Mouse (Mus musculus): ENCODE results near the gene Lrmp. TPM values are rescaled to one million over a fixed set of nuclear protein-coding genes. Genes with fewer than 3 reads are reported as not detected.

The Lrmp gene
- polyA plus RNA-seq, 1 experiment from 2014 or later: 15.2 TPM

DNA sequence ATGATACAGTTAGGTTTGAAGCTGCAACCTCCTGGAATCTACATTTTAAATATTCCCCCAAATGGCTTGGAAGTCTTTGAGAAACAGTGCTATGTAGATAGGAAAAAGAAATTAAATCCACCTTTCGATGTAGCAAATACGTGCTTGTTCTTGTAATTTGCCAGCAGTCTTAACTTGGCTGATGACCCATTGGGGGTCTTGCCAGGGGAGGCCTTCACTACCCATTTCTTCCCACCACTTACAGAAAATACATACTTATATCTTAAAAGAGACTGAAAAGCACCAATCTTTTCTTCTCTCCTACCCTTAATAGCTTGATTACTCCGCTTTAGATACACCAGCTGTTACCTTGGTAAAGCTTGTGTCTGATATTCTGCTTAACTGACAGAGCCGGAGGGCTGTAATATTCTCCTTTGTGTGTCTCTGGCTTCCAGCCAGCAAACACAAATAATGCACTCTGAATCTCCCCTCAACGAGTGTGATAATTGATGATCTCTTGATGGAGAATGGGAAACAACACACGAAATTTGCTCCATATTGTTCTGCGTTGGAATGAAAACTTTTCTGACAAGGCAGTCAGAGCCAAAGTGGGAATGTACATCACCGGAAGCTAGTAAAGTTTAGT, 94.7 kb downstream of the Lrmp start:
- no peaks in the 10 kb centered on the region for H3K4me1 ChIP-seq (replicated peaks; ENCODE audit: control insufficient read depth, insufficient read depth)
- H3K36me3 ChIP-seq (ENCODE audit: control insufficient read depth, insufficient read depth, low read length): no peaks in the 10 kb centered on the region
- peak overlapping the region; percentile 43 for H3K4me3 ChIP-seq (ENCODE audit: low read depth, low read length)
- TF ChIP-seq EP300 (optimal IDR thresholded peaks at IDR 0.05) (no peak), CTCF (IDR thresholded peaks at IDR 0.05; ENCODE audit: low read depth) (no peak)
- H3K9me3 ChIP-seq (ENCODE audit: control insufficient read depth, low read length): no peaks in the 10 kb centered on the region
- no peak overlapping the region for H3K27ac ChIP-seq (replicated peaks)
- no peaks in the 10 kb centered on the region for H3K27me3 ChIP-seq (ENCODE audit: control insufficient read depth, insufficient read depth, low read length)
- H3K9ac ChIP-seq (ENCODE audit: low read length): no peak overlapping the region
- H3K4me2 ChIP-seq (replicated peaks; ENCODE audit: low read depth): peak overlapping the region; percentile 61
- DNase-seq (ENCODE audit: low spot score) (no peak), ATAC-seq (ENCODE audit: low FRiP score, low TSS enrichment) (no peak)
- WGBS: 24% methylated on average over 8 of the region's 8 CpGs

GRCm38 (mm10) chr6:145210816-145211338, 95.4 kb downstream of the Lrmp start, which contains the start of the genes Casc1 and Etfrf1:
Gene Casc1, minus strand, starts transcription at chr6:145211005.
Gene Etfrf1, plus strand, starts transcription at chr6:145211134.
- H3K27ac ChIP-seq (replicated peaks): peak within 1 kb of the TSS; percentile 99
- 0 out of 2 replicates have a peak, but pooled peaks cover under 1% of the 10 kb centered on the region for H3K36me3 ChIP-seq (ENCODE audit: control insufficient read depth, insufficient read depth, low read length)
- H3K4me3 ChIP-seq (ENCODE audit: low read depth, low read length): peak within 1 kb of the TSS; percentile 81
- H3K4me1 ChIP-seq (replicated peaks; ENCODE audit: control insufficient read depth, insufficient read depth): no peaks in the 10 kb centered on the region
- H3K9me3 ChIP-seq (ENCODE audit: control insufficient read depth, low read length): no peaks in the 10 kb centered on the region
- ATAC-seq (ENCODE audit: low FRiP score, low TSS enrichment) (peak; percentile 99), DNase-seq (ENCODE audit: low spot score) (peak; percentile 99)
- TF ChIP-seq EP300 (optimal IDR thresholded peaks at IDR 0.05) (no peak), CTCF (IDR thresholded peaks at IDR 0.05; ENCODE audit: low read depth) (0 out of 2 replicates have a peak, but pooled peaks have one; percentile 6)
- peak within 1 kb of the TSS; percentile 96 for H3K9ac ChIP-seq (ENCODE audit: low read length)
- under 1% methylated on average over 36 of the region's 36 CpGs for WGBS
- H3K27me3 ChIP-seq (ENCODE audit: control insufficient read depth, insufficient read depth, low read length): no peaks in the 10 kb centered on the region
- H3K4me2 ChIP-seq (replicated peaks; ENCODE audit: low read depth): peak within 1 kb of the TSS; percentile 63

DNA sequence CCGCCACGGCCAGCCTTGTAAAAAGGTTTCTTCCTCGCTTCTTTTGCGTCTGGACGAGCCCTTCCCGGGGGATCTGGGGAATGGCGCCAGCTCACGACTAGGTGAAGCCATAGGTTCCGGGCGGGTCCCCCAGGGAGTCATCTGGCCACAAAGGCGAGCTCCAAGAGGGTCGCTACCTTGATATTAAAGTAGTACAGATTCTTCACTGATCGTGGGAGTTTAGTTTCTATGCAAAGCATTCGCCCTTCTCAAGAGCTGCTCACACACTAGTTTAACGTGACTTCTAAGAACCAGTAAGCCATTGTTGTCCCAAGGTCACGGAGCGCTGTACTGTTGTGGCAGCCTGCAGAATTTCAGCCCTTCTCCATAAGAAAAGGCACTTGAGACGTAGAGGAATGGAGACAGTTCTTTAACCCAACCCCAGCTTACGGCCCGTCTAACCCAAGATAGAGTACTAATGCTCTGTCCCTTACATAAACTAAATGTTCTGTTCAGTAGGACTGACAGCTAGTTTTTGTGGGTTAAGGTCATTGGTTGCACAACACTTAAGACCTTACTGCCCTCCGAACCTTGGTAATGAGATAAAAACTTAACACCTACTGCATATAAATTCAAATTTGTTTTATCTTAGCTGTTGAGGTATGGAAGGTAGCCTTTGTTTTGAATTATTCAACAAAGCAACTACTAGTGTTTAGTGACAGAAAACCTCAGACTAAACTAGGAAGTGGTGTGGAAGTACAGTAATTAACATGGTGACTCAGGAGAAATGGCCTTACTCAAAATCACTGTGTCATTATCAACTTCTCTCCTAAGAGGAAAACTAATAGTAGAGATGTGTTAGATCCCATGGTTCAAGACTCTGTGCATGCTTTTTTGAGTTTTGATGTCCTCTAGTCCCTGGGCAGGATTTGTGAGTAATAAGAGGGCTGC, 96.2 kb downstream of the Lrmp start:
- H3K27ac ChIP-seq (replicated peaks): peak overlapping the region; percentile 99
- no peaks in the 10 kb centered on the region for H3K27me3 ChIP-seq (ENCODE audit: control insufficient read depth, insufficient read depth, low read length)
- no peak for DNase-seq (ENCODE audit: low spot score)
- H3K9me3 ChIP-seq (ENCODE audit: control insufficient read depth, low read length): no peaks in the 10 kb centered on the region
- peak overlapping the region; percentile 96 for H3K9ac ChIP-seq (ENCODE audit: low read length)
- 0 out of 2 replicates have a peak, but pooled peaks cover 2% of the 10 kb centered on the region for H3K36me3 ChIP-seq (ENCODE audit: control insufficient read depth, insufficient read depth, low read length)
- H3K4me1 ChIP-seq (replicated peaks; ENCODE audit: control insufficient read depth, insufficient read depth): no peaks in the 10 kb centered on the region
- TF ChIP-seq CTCF (IDR thresholded peaks at IDR 0.05; ENCODE audit: low read depth) (peak; percentile 29; the same call in 1 of the 2 replicates), EP300 (optimal IDR thresholded peaks at IDR 0.05) (no peak)
- peak; percentile 46 for ATAC-seq (ENCODE audit: low FRiP score, low TSS enrichment)
- WGBS: 2% methylated on average over 21 of the region's 21 CpGs
- peak overlapping the region; percentile 63 for H3K4me2 ChIP-seq (replicated peaks; ENCODE audit: low read depth)
- H3K4me3 ChIP-seq (ENCODE audit: low read depth, low read length): peak overlapping the region; percentile 81

DNA sequence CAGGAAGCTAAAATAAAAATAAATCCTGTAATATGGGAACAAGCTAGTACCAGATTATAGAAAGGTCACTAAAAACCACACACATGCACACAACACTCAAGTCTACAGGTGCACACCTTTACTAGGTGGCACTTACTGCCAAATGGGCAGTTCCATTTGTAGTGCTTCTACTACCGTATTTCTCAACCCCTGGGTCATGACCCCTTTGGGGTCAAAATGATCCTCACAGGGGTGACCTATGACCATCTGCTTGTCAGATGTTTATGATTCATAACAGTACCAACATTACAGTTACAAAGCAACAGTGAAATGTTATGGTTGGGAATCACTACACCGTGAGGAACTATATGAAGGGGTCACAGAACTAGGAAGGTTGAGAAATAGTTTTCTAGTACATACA, 98.5 kb downstream of the Lrmp start:
- no peak for ATAC-seq (ENCODE audit: low FRiP score, low TSS enrichment)
- DNase-seq (ENCODE audit: low spot score): no peak

DNA sequence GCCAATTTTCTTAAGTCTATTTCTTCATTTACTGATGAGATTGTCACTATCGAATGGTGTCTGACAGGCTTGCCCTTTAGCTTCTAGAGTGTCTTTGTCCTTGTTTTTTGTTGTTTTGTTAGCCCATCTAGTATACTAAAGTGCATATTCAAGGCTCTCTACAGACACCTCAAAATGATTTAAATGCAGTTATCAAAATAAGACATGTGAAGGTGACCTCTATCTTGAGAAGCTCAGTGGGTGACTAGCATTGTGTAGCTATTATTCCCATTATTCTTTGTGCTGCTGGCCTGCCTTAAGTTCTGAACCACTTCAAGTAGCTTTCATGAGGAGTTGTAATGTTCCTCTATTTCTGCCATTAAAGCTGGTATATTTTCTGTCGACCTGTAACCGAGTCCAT, 100.4 kb downstream of the Lrmp start:
- H3K27ac ChIP-seq (replicated peaks): no peak overlapping the region
- no peak overlapping the region for H3K9ac ChIP-seq (ENCODE audit: low read length)
- WGBS: 83% methylated on average over 3 of the region's 3 CpGs
- H3K4me1 ChIP-seq (replicated peaks; ENCODE audit: control insufficient read depth, insufficient read depth): no peaks in the 10 kb centered on the region
- no peak for DNase-seq (ENCODE audit: low spot score)
- H3K4me3 ChIP-seq (ENCODE audit: low read depth, low read length): no peak overlapping the region
- H3K4me2 ChIP-seq (replicated peaks; ENCODE audit: low read depth): no peak overlapping the region
- no peaks in the 10 kb centered on the region for H3K27me3 ChIP-seq (ENCODE audit: control insufficient read depth, insufficient read depth, low read length)
- H3K36me3 ChIP-seq (ENCODE audit: control insufficient read depth, insufficient read depth, low read length): peaks cover 4% of the 10 kb centered on the region; the same call in 1 of the 2 replicates
- TF ChIP-seq CTCF (IDR thresholded peaks at IDR 0.05; ENCODE audit: low read depth): no peak
- TF ChIP-seq EP300 (optimal IDR thresholded peaks at IDR 0.05): no peak
- H3K9me3 ChIP-seq (ENCODE audit: control insufficient read depth, low read length): no peaks in the 10 kb centered on the region
- ATAC-seq (ENCODE audit: low FRiP score, low TSS enrichment): no peak

More for the DNA sequence above, 98.5 kb downstream of the Lrmp start:
- Histone ChIP-seq H3K4me2 (replicated peaks; ENCODE audit: low read depth) (no peak overlapping the region), H3K9ac (ENCODE audit: low read length) (no peak overlapping the region), H3K27ac (replicated peaks) (no peak overlapping the region), H3K9me3 (ENCODE audit: control insufficient read depth, low read length) (no peaks in the 10 kb centered on the region), H3K4me3 (ENCODE audit: low read depth, low read length) (no peak overlapping the region), H3K4me1 (replicated peaks; ENCODE audit: control insufficient read depth, insufficient read depth) (no peaks in the 10 kb centered on the region), H3K36me3 (ENCODE audit: control insufficient read depth, insufficient read depth, low read length) (0 out of 2 replicates have a peak, but pooled peaks cover 2% of the 10 kb centered on the region), H3K27me3 (ENCODE audit: control insufficient read depth, insufficient read depth, low read length) (no peaks in the 10 kb centered on the region)
- 63% methylated on average over 2 of the region's 2 CpGs for WGBS
- TF ChIP-seq EP300 (optimal IDR thresholded peaks at IDR 0.05) (no peak), CTCF (IDR thresholded peaks at IDR 0.05; ENCODE audit: low read depth) (no peak)

All from stomach, postnatal 0 days (tissue).